Mouse (Mus musculus): ENCODE data around the gene Abtb2. TPM values are rescaled to one million over a fixed set of nuclear protein-coding genes. Genes with fewer than 3 reads are reported as not detected.

Gene Abtb2
- total and polyA plus RNA-seq, 3 experiments = 0.05 TPM; not detected in 2

DNA sequence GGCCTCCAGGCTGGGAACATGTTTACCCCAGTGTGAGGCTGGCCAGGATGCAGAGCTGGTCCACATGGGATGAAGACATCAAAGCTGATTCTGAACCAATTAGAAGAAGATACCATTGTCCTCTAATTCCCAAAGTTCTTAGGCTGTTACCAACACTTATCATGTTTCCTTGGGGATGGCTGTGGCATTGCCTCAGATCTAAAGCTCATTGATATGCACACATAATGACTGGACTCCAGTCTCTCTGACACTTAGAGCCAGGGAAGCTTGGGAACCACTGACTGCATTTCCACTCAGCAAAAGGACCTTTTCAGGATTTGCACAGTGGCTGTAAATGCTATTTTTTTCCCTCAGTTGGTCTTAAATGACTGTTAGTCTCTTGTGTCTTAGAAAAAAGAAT is 52.3 kb downstream of the Abtb2 start:
- no peak overlapping the region for H3K4me3 ChIP-seq (ENCODE audit: low read depth, low read length)
- no peaks in the 10 kb centered on the region for H3K4me1 ChIP-seq (ENCODE audit: insufficient read depth, low read depth, low read length)
- TF ChIP-seq CTCF (IDR thresholded peaks at IDR 0.05; ENCODE audit: low read depth, low read length) = no peak
- TF ChIP-seq POLR2AphosphoS5 (IDR thresholded peaks at IDR 0.05; ENCODE audit: insufficient replicate concordance, low read depth, low read length) = no peak
- no peak for TF ChIP-seq GATA1 (IDR thresholded peaks at IDR 0.05; ENCODE audit: borderline replicate concordance, low read length)
- no peak for TF ChIP-seq GATA2 (IDR thresholded peaks at IDR 0.05; ENCODE audit: borderline replicate concordance, low read depth, low read length)
- no peak for TF ChIP-seq TAL1 (conservative IDR thresholded peaks at IDR 0.05; ENCODE audit: low read depth, low read length)
- H3K27me3 ChIP-seq (ENCODE audit: insufficient read depth, low read length) = peaks cover 16% of the 10 kb centered on the region
- no peaks in the 10 kb centered on the region for H3K9me3 ChIP-seq (replicated peaks)
- ATAC-seq (ENCODE audit: extremely low read depth, insufficient number of reproducible peaks, low FRiP score, poor library complexity, severe bottlenecking) (no peak), DNase-seq (ENCODE audit: low spot score) (no peak)
- H3K36me3 ChIP-seq (replicated peaks) = no peaks in the 10 kb centered on the region

DNA sequence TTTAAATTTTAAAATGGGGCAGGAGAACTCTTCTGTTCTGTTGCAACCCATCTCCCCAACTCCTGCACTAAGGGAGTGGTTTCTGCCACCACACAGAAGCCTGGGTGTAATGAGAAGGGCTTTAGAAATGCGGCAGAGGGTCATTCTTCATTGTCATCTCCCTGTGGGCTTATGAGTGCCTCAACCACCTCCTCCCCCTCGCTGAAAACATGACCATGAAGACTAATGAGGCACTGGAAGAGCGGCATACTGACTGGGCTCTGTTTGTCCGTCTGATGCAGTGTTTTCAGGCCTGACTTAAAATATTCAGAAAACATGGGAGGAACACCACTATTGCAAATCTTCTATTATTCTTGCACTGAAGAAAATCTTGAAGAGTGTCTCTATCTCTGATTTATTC is 56.8 kb downstream of the Abtb2 start:
- H3K4me3 ChIP-seq (ENCODE audit: low read depth, low read length) = no peak overlapping the region
- 0 out of 2 replicates have a peak, but pooled peaks cover 4% of the 10 kb centered on the region for H3K4me1 ChIP-seq (ENCODE audit: insufficient read depth, low read depth, low read length)
- H3K36me3 ChIP-seq (replicated peaks) = no peaks in the 10 kb centered on the region
- ATAC-seq (ENCODE audit: extremely low read depth, insufficient number of reproducible peaks, low FRiP score, poor library complexity, severe bottlenecking) (no peak), DNase-seq (ENCODE audit: low spot score) (no peak)
- H3K27me3 ChIP-seq (ENCODE audit: insufficient read depth, low read length) = peaks cover 18% of the 10 kb centered on the region
- TF ChIP-seq CTCF (IDR thresholded peaks at IDR 0.05; ENCODE audit: low read depth, low read length) (no peak), GATA1 (IDR thresholded peaks at IDR 0.05; ENCODE audit: borderline replicate concordance, low read length) (no peak), TAL1 (conservative IDR thresholded peaks at IDR 0.05; ENCODE audit: low read depth, low read length) (no peak), POLR2AphosphoS5 (IDR thresholded peaks at IDR 0.05; ENCODE audit: insufficient replicate concordance, low read depth, low read length) (no peak), GATA2 (IDR thresholded peaks at IDR 0.05; ENCODE audit: borderline replicate concordance, low read depth, low read length) (no peak)
- H3K9me3 ChIP-seq (replicated peaks) = no peaks in the 10 kb centered on the region

DNA sequence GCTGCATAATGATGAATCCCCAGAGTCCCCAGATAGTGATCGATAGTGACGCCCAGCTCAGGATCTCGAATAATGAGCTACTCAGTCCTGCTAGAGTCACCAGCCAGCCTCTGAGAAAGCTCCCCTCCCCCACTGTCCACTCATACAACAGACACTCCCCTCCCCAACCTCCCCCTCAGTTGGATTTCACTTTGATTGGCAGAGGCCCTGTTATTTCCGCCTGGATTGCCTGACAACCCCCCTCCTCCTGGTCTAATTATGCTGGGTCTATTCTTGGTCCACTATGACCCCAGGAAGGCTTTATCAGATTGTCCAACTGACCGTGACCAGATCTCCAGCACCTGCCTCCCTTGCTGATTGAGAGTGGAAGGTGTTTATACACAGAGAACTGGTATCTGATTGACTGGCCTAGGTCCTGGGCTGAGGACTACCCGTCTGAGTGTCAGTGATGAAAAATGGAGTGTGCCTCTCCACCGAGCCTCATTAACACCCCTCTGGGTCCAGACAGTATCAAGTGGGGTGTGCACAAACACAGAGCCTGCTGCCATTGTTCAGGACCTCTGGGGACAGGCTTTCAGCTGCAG is 59.3 kb downstream of the Abtb2 start:
- Histone ChIP-seq H3K27me3 (ENCODE audit: insufficient read depth, low read length) (peaks cover 17% of the 10 kb centered on the region), H3K9me3 (replicated peaks) (no peaks in the 10 kb centered on the region), H3K36me3 (replicated peaks) (no peaks in the 10 kb centered on the region), H3K4me3 (ENCODE audit: low read depth, low read length) (no peak overlapping the region), H3K4me1 (ENCODE audit: insufficient read depth, low read depth, low read length) (0 out of 2 replicates have a peak, but pooled peaks cover 4% of the 10 kb centered on the region)
- DNase-seq (ENCODE audit: low spot score) (no peak), ATAC-seq (ENCODE audit: extremely low read depth, insufficient number of reproducible peaks, low FRiP score, poor library complexity, severe bottlenecking) (no peak)
- TF ChIP-seq POLR2AphosphoS5 (IDR thresholded peaks at IDR 0.05; ENCODE audit: insufficient replicate concordance, low read depth, low read length) (no peak), GATA2 (IDR thresholded peaks at IDR 0.05; ENCODE audit: borderline replicate concordance, low read depth, low read length) (no peak), CTCF (IDR thresholded peaks at IDR 0.05; ENCODE audit: low read depth, low read length) (no peak), GATA1 (IDR thresholded peaks at IDR 0.05; ENCODE audit: borderline replicate concordance, low read length) (no peak), TAL1 (conservative IDR thresholded peaks at IDR 0.05; ENCODE audit: low read depth, low read length) (no peak)

DNA sequence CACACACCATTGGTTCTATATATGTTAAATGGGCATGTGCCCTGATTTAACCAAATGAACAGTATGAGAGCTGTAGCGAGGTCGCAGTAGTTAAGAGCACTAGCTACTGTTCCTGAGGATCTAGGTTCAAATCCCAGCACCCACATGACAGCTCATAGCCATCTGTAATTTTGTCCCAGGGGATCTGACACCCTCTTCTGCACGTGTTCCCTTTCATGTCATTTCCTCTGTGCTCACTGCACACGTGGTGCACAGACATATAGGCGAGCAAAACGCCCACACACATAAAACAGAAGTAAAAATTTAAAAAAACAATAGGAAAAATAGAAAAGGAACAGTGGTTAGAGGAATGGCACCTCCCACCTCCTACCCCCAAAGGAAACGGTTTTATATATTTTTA is 61.0 kb downstream of the Abtb2 start:
- no peaks in the 10 kb centered on the region for H3K9me3 ChIP-seq (replicated peaks)
- 0 out of 2 replicates have a peak, but pooled peaks cover 4% of the 10 kb centered on the region for H3K4me1 ChIP-seq (ENCODE audit: insufficient read depth, low read depth, low read length)
- DNase-seq (ENCODE audit: low spot score) = no peak
- H3K4me3 ChIP-seq (ENCODE audit: low read depth, low read length) = no peak overlapping the region
- H3K27me3 ChIP-seq (ENCODE audit: insufficient read depth, low read length) = peaks cover 17% of the 10 kb centered on the region
- no peak for TF ChIP-seq CTCF (IDR thresholded peaks at IDR 0.05; ENCODE audit: low read depth, low read length)
- TF ChIP-seq TAL1 (conservative IDR thresholded peaks at IDR 0.05; ENCODE audit: low read depth, low read length) = no peak
- no peak for TF ChIP-seq POLR2AphosphoS5 (IDR thresholded peaks at IDR 0.05; ENCODE audit: insufficient replicate concordance, low read depth, low read length)
- no peak for TF ChIP-seq GATA2 (IDR thresholded peaks at IDR 0.05; ENCODE audit: borderline replicate concordance, low read depth, low read length)
- TF ChIP-seq GATA1 (IDR thresholded peaks at IDR 0.05; ENCODE audit: borderline replicate concordance, low read length) = no peak
- no peaks in the 10 kb centered on the region for H3K36me3 ChIP-seq (replicated peaks)
- ATAC-seq (ENCODE audit: extremely low read depth, insufficient number of reproducible peaks, low FRiP score, poor library complexity, severe bottlenecking) = no peak

- Histone ChIP-seq H3K9me3 (replicated peaks) (no peaks in the 10 kb centered on the region), H3K4me1 (ENCODE audit: insufficient read depth, low read depth, low read length) (0 out of 2 replicates have a peak, but pooled peaks cover 4% of the 10 kb centered on the region), H3K27me3 (ENCODE audit: insufficient read depth, low read length) (peaks cover 12% of the 10 kb centered on the region), H3K36me3 (replicated peaks) (no peaks in the 10 kb centered on the region), H3K4me3 (ENCODE audit: low read depth, low read length) (no peak overlapping the region)
- TF ChIP-seq GATA1 (IDR thresholded peaks at IDR 0.05; ENCODE audit: borderline replicate concordance, low read length) = no peak
- no peak for TF ChIP-seq CTCF (IDR thresholded peaks at IDR 0.05; ENCODE audit: low read depth, low read length)
- TF ChIP-seq TAL1 (conservative IDR thresholded peaks at IDR 0.05; ENCODE audit: low read depth, low read length) = no peak
- TF ChIP-seq GATA2 (IDR thresholded peaks at IDR 0.05; ENCODE audit: borderline replicate concordance, low read depth, low read length) = no peak
- TF ChIP-seq POLR2AphosphoS5 (IDR thresholded peaks at IDR 0.05; ENCODE audit: insufficient replicate concordance, low read depth, low read length) = no peak
- ATAC-seq (ENCODE audit: extremely low read depth, insufficient number of reproducible peaks, low FRiP score, poor library complexity, severe bottlenecking) = no peak
- no peak for DNase-seq (ENCODE audit: low spot score)
Observed at GRCm38 (mm10) chr2:103629956-103630355, 63.8 kb downstream of the Abtb2 start.

- Histone ChIP-seq H3K9me3 (replicated peaks) (no peaks in the 10 kb centered on the region), H3K4me1 (ENCODE audit: insufficient read depth, low read depth, low read length) (no peaks in the 10 kb centered on the region), H3K4me3 (ENCODE audit: low read depth, low read length) (no peak overlapping the region), H3K36me3 (replicated peaks) (no peaks in the 10 kb centered on the region), H3K27me3 (ENCODE audit: insufficient read depth, low read length) (peaks cover 5% of the 10 kb centered on the region; the same call in 1 of the 2 replicates)
- ATAC-seq (ENCODE audit: extremely low read depth, insufficient number of reproducible peaks, low FRiP score, poor library complexity, severe bottlenecking) (no peak), DNase-seq (ENCODE audit: low spot score) (no peak)
- TF ChIP-seq GATA1 (IDR thresholded peaks at IDR 0.05; ENCODE audit: borderline replicate concordance, low read length) (no peak), CTCF (IDR thresholded peaks at IDR 0.05; ENCODE audit: low read depth, low read length) (no peak), GATA2 (IDR thresholded peaks at IDR 0.05; ENCODE audit: borderline replicate concordance, low read depth, low read length) (no peak), TAL1 (conservative IDR thresholded peaks at IDR 0.05; ENCODE audit: low read depth, low read length) (no peak), POLR2AphosphoS5 (IDR thresholded peaks at IDR 0.05; ENCODE audit: insufficient replicate concordance, low read depth, low read length) (no peak)
Observed at GRCm38 (mm10) chr2:103631293-103631717, 65.2 kb downstream of the Abtb2 start.
